Mouse (Mus musculus) neural tube, embryonic 11.5 days (tissue): ENCODE data around the gene Frat2. TPM values are rescaled to one million over a fixed set of nuclear protein-coding genes. Genes with fewer than 3 reads are reported as not detected.

Experiments
- ATAC-seq: fragments of 200-750 bp; cut with Nextera tagmentation; 2 replicates; pipeline ENCODE4 v1.8.0; 2017; ENCODE audit warnings: moderate number of reproducible peaks, mild to moderate bottlenecking, moderate TSS enrichment, moderate library complexity; ENCODE audit not compliant: insufficient read depth, low FRiP score, low TSS enrichment
- DNase-seq: peaks from one replicate; pipeline ENCODE4 v3.0.0-alpha.2; 2015; ENCODE audit warnings: low spot score
- H3K27ac ChIP-seq: fragments of 300-500 bp; sonication (generic); 2 replicates; pipeline ENCODE4 v1.5.1; 2014; ENCODE audit warnings: low read depth, mild to moderate bottlenecking, low read length
- H3K27me3 ChIP-seq: fragments of 300-500 bp; sonication (generic); 2 replicates; pipeline ENCODE4 v1.6.1; 2014; ENCODE audit warnings: mild to moderate bottlenecking, low read length, mixed read lengths; ENCODE audit not compliant: control insufficient read depth, insufficient read depth
- H3K36me3 ChIP-seq: fragments of 300-500 bp; sonication (generic); 2 replicates; pipeline ENCODE4 v1.6.1; 2014; ENCODE audit warnings: mild to moderate bottlenecking, low read length, moderate library complexity, mixed read lengths; ENCODE audit not compliant: control insufficient read depth, insufficient read depth
- H3K4me1 ChIP-seq: fragments of 300-500 bp; sonication (generic); 2 replicates; pipeline ENCODE4 v1.6.1; 2014; ENCODE audit warnings: low read length, mixed read lengths; ENCODE audit not compliant: control insufficient read depth, insufficient read depth
- H3K4me2 ChIP-seq: fragments of 300-500 bp; sonication (generic); 2 replicates; pipeline ENCODE4 v1.6.1; 2014; ENCODE audit warnings: low read depth, mild to moderate bottlenecking, moderate library complexity
- H3K4me3 ChIP-seq: fragments of 300-500 bp; sonication (generic); 2 replicates; pipeline ENCODE4 v1.5.1; 2014; ENCODE audit warnings: low read depth, low read length
- H3K9ac ChIP-seq: fragments of 300-500 bp; sonication (generic); 2 replicates; pipeline ENCODE4 v1.6.1; 2014; ENCODE audit warnings: mild to moderate bottlenecking, low read length
- H3K9me3 ChIP-seq: fragments of 300-500 bp; sonication (generic); 2 replicates; pipeline ENCODE4 v1.6.1; 2016; ENCODE audit warnings: low read length; ENCODE audit not compliant: control insufficient read depth
- WGBS: fragments of 180-500 bp; shearing (Covaris S2); extraction: QIAGEN DNeasy Blood & Tissue Kit; methylation state at CpG from one replicate; pipeline ENCODE4 v1.1.7; 2014; 5-methylcytosine and 5-hydroxymethylcytosine counted together
- polyA plus RNA-seq: library from polyadenylated mRNA; unstranded; fragments of >200 nt; fragmentation: Nextera tagmentation; extraction: Ambion mirVana; gene quantifications from 2 replicates; pipeline ENCODE4 v1.2.1, GENCODE M21; 2014

Frat2 gene
- polyA plus RNA-seq, 1 experiment from 2014 or later, result 8.7 TPM

DNA sequence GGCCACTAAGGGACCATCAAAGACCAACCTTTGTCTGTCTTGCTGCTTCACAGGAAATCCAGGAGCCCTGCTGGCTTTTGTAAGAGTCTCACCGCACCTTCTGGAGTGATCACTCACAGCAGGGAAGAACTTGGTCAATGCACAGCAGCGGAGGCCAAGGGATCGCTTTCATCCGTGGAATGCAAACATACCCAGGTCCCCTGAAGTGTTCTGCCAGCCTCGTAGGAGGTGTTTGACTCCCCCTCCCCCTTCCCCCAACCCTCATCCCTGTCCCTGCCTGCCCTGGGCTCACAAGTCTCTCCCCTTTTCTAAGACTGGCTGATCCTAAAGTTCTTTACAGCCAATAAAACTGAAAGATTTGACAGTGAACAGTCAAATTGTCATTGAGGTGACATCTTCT, 26.5 kb downstream of the Frat2 start:
- no peak overlapping the region for H3K9ac ChIP-seq
- H3K27me3 ChIP-seq, result no peaks in the 10 kb centered on the region
- no peak overlapping the region for H3K27ac ChIP-seq
- no peak overlapping the region for H3K4me3 ChIP-seq
- no peaks in the 10 kb centered on the region for H3K36me3 ChIP-seq
- DNase-seq (no peak), ATAC-seq (no peak)
- no peak overlapping the region for H3K4me2 ChIP-seq
- 5% methylated on average over 5 of the region's 5 CpGs for WGBS
- no peaks in the 10 kb centered on the region for H3K4me1 ChIP-seq
- no peaks in the 10 kb centered on the region for H3K9me3 ChIP-seq

- H3K9me3 ChIP-seq, result no peaks in the 10 kb centered on the region
- no peaks in the 10 kb centered on the region for H3K4me1 ChIP-seq
- WGBS, result 83% methylated on average over 4 of the region's 4 CpGs
- no peaks in the 10 kb centered on the region for H3K36me3 ChIP-seq
- H3K9ac ChIP-seq, result no peak overlapping the region
- H3K27me3 ChIP-seq, result no peaks in the 10 kb centered on the region
- DNase-seq (no peak), ATAC-seq (no peak)
- no peak overlapping the region for H3K27ac ChIP-seq
- no peak overlapping the region for H3K4me2 ChIP-seq
- H3K4me3 ChIP-seq, result no peak overlapping the region
These were observed 29.2 kb downstream of the Frat2 start for GRCm38 (mm10) chr19:41818749-41819148.

DNA sequence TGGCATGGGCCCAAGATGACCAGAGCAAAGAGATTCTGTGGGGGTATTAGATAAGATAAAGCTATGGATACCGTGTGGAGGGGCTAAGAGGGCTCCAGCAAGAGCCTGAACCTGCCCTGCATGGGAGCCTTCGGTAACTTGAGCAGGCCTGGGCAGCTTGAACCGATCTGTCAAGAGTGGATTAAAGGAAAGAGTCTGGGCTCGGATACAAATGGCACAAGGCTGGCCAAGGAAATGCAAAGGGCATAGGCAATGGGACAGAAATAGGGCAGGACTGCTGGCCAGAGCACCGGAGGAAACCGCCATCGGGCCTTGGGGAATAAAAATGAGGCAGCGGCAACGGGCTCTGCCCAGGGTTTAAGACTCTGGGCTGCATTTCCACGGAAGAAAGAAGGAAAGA, 30.6 kb downstream of the Frat2 start:
- Histone ChIP-seq H3K36me3 (no peaks in the 10 kb centered on the region), H3K9ac (no peak overlapping the region), H3K9me3 (no peaks in the 10 kb centered on the region), H3K4me3 (no peak overlapping the region), H3K27ac (no peak overlapping the region), H3K4me1 (no peaks in the 10 kb centered on the region), H3K4me2 (no peak overlapping the region), H3K27me3 (no peaks in the 10 kb centered on the region)
- ATAC-seq (no peak), DNase-seq (no peak)
- WGBS, result 71% methylated on average over 10 of the region's 10 CpGs

GRCm38 (mm10) chr19:41816915-41817314, 31.0 kb downstream of the Frat2 start:
- H3K9ac ChIP-seq, result no peak overlapping the region
- no peaks in the 10 kb centered on the region for H3K9me3 ChIP-seq
- H3K27ac ChIP-seq, result no peak overlapping the region
- no peak overlapping the region for H3K4me3 ChIP-seq
- no peaks in the 10 kb centered on the region for H3K4me1 ChIP-seq
- no peak for DNase-seq
- H3K4me2 ChIP-seq, result no peak overlapping the region
- no peaks in the 10 kb centered on the region for H3K27me3 ChIP-seq
- H3K36me3 ChIP-seq, result no peaks in the 10 kb centered on the region
- no peak for ATAC-seq
- 67% methylated on average over 5 of the region's 5 CpGs for WGBS

GRCm38 (mm10) chr19:41816410-41816809, 31.5 kb downstream of the Frat2 start:
- Histone ChIP-seq H3K4me2 (no peak overlapping the region), H3K27me3 (no peaks in the 10 kb centered on the region), H3K9ac (no peak overlapping the region), H3K36me3 (no peaks in the 10 kb centered on the region), H3K27ac (no peak overlapping the region), H3K4me3 (no peak overlapping the region), H3K4me1 (no peaks in the 10 kb centered on the region), H3K9me3 (no peaks in the 10 kb centered on the region)
- WGBS, result 82% methylated on average over 5 of the region's 5 CpGs
- DNase-seq, result no peak
- no peak for ATAC-seq

DNA sequence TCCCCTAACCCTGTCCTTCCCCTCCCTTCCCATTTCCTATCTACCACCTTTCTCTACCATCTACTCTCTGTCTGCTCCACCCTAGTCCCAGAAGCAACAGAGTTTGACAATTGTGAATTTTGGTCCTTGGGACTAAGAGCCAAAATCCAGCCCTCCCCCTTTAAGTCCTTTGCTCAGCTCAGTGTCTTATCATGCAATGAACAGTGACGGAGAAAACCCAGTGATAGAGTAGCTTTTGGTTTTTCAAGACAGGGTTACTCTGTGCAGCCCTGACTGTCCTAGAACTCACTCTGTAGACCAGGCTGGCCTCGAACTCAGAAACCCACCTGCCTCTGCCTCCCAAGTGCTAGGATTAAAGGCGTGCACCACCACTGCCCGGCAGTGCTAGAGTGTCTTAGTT, 34.6 kb downstream of the Frat2 start:
- WGBS, result 89% methylated on average over 4 of the region's 4 CpGs
- no peak for DNase-seq

GRCm38 (mm10) chr19:41812525-41812924, 35.4 kb downstream of the Frat2 start:
- H3K4me1 ChIP-seq, result no peaks in the 10 kb centered on the region
- H3K4me2 ChIP-seq, result no peak overlapping the region
- ATAC-seq, result no peak
- no peaks in the 10 kb centered on the region for H3K27me3 ChIP-seq
- H3K36me3 ChIP-seq, result no peaks in the 10 kb centered on the region
- no peak overlapping the region for H3K9ac ChIP-seq
- 90% methylated on average over 10 of the region's 10 CpGs for WGBS
- H3K27ac ChIP-seq, result no peak overlapping the region
- H3K9me3 ChIP-seq, result no peaks in the 10 kb centered on the region
- no peak for DNase-seq
- no peak overlapping the region for H3K4me3 ChIP-seq

More for the DNA sequence above, 34.6 kb downstream of the Frat2 start:
- no peaks in the 10 kb centered on the region for H3K27me3 ChIP-seq
- no peaks in the 10 kb centered on the region for H3K9me3 ChIP-seq
- no peaks in the 10 kb centered on the region for H3K36me3 ChIP-seq
- ATAC-seq, result no peak
- no peaks in the 10 kb centered on the region for H3K4me1 ChIP-seq
- H3K9ac ChIP-seq, result no peak overlapping the region
- H3K27ac ChIP-seq, result no peak overlapping the region
- no peak overlapping the region for H3K4me3 ChIP-seq
- no peak overlapping the region for H3K4me2 ChIP-seq

DNA sequence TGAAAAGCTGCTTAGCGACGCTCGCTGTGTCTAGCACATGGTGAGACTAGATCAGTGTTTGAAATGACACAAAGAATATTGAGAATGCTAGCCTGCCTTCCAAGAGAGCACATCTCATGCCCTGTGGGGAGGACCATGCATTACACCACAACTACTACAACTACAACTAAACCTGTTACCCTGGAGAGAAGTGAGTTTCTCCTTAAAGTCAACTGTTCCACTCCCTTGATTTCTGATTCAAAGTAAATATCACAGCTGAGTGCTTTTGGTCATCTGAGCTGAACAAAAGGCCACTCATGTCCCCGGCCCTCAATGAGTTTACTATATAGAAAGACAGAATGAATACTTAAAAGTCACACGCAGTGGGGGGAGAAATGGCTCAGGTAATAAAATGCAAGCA, 37.9 kb downstream of the Frat2 start:
- Histone ChIP-seq H3K4me3 (no peak overlapping the region), H3K9me3 (no peaks in the 10 kb centered on the region), H3K27ac (no peak overlapping the region), H3K36me3 (no peaks in the 10 kb centered on the region), H3K4me2 (no peak overlapping the region), H3K27me3 (no peaks in the 10 kb centered on the region), H3K4me1 (no peaks in the 10 kb centered on the region), H3K9ac (no peak overlapping the region)
- DNase-seq (no peak), ATAC-seq (no peak)
- 86% methylated on average over 5 of the region's 5 CpGs for WGBS

DNA sequence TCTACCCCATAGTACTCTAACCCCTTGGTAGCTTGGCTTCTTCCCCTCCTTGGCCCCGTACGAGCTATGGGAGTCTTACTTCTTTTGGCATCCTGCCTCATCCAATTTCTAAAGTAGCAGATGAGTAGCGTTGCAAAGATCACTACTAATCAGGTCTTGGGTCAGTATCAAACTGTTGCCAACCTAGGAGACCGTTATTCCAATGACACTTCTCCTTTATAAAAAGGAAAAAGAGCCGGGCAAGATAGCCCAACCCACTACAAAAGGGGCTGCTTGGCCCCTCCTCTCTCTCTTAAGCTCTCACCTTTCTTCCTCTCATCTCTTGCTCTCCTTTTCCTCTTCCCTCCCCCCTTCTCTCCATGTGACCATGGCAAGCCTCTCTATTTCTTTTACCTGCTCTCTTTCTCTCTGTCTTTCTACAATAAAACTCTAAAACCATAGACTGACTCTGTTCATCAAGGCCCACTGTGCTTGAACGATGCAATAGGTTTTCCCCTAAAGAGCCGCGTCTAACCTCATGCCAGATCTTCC, 39.8 kb downstream of the Frat2 start:
- no peaks in the 10 kb centered on the region for H3K36me3 ChIP-seq
- H3K9me3 ChIP-seq, result no peaks in the 10 kb centered on the region
- no peaks in the 10 kb centered on the region for H3K4me1 ChIP-seq
- no peak overlapping the region for H3K4me2 ChIP-seq
- no peak overlapping the region for H3K4me3 ChIP-seq
- no peaks in the 10 kb centered on the region for H3K27me3 ChIP-seq
- H3K9ac ChIP-seq, result no peak overlapping the region
- WGBS, result 83% methylated on average over 8 of the region's 8 CpGs
- ATAC-seq (no peak), DNase-seq (no peak)
- no peak overlapping the region for H3K27ac ChIP-seq
